Mouse (Mus musculus) ES-Bruce4 (cell line): Measurements from ENCODE around the gene Map3k11.

ENCODE experiments used
- CTCF ChIP-seq: IDR thresholded peaks from one replicate; pipeline ENCODE4 v1.8.1; 2011; ENCODE audit warnings: low read depth, low read length
- EP300 ChIP-seq: IDR thresholded peaks from 2 replicates; pipeline ENCODE4 v1.6.1; 2011; ENCODE audit warnings: low read depth, low read length; ENCODE audit not compliant: insufficient read depth
- POLR2A ChIP-seq: IDR thresholded peaks from one replicate; pipeline ENCODE4 v1.8.1; 2011; ENCODE audit warnings: low read length; ENCODE audit not compliant: insufficient read depth

DNA sequence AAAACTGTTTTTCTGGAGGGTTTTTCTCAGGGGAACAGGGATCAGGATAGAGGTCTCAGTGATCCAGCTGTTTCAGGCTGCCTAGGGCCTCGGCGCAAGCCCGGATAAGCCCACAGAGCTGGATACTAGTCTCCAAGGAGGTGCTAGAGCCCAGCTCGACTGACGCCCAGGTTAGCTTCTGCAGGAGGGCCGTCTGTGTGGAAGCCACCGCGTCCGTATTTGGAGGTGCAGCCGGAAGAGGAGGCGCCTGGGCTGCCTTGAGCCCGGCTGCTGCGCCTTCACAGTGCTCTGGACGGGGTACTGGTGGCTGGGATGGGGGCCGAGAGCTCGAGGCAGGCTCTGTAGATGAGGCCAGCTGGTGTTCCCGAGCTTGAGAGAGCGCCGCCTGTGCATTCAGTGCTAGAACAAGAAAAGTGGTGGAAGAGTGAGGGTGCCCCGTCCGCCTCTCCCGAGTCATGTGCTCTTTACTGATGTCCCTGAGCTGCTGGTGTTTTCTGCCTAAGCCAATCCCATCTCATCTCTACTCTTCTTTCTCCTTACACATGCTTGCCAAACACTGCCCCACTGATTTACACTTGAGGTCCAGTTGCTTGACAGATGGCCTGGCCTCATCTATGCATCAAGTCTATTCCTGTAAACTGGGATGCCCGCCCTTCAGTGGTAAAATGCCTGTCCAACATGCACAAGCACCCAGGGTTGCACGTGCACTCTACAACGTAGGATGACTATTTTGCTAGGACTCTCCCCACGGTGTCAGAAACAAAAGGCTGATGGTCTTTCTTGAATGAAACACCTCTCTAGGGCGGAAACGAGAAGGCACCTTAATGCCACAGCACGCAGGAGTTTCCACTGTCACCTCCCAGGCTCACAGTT is 42.0 kb downstream of the Map3k11 start:
- TF ChIP-seq CTCF = no peak
- TF ChIP-seq EP300 = no peak
- no peak for TF ChIP-seq POLR2A
